Mouse (Mus musculus): ENCODE results near the gene Gtf2ird2.
A peak's percentile ranks its signal among the peaks of the same experiment; 100 is the strongest.

Gtf2ird2 gene

GRCm38 (mm10) chr5:134271421-134271820 is 87.6 kb downstream of the Gtf2ird2 start:
- peak; percentile 65 for DNase-seq

DNA sequence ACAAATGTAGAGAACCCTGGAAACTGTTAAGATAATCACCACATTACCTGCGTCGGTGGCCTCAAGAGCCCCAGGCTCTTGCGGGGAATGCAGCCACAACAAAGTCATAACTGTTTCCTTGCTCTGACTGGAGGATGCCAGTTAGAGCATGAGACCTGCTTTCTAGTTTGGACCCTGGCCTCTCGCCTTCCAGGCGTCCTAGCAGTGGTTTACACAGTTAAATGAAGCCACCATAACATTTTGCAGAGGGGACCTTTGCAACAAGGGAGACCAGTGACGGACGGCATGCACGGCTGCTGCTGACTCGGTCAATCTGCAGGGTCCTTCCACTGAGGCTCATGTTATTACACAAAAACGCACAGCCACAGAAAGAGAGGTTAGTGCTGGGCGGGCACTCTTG is 88.9 kb downstream of the Gtf2ird2 start:
- DNase-seq, result peak; percentile 45

- peak; percentile 25 for DNase-seq
These were observed 89.9 kb downstream of the Gtf2ird2 start for GRCm38 (mm10) chr5:134273761-134274160.

Measured in kidney, adult 18-20 months (tissue).